Mouse (Mus musculus) ES-E14 (cell line): ENCODE results near the gene Nr2c1. TPM values are rescaled to one million over a fixed set of nuclear protein-coding genes. Genes with fewer than 3 reads are reported as not detected.

ENCODE experiments used
- DNase-seq: peaks from one replicate; pipeline ENCODE4 v3.0.0-alpha.2; 2013; ENCODE audit warnings: low read depth, low spot score
- H3K27ac ChIP-seq: 2 replicates; pipeline ENCODE4 v1.5.1; 2012; ENCODE audit warnings: low read depth, mild to moderate bottlenecking, low read length, moderate library complexity, mixed read lengths; ENCODE audit not compliant: poor library complexity, insufficient read depth, severe bottlenecking
- H3K36me3 ChIP-seq: 2 replicates; pipeline ENCODE4 v1.6.1; 2012; ENCODE audit warnings: mild to moderate bottlenecking, low read length, moderate library complexity, mixed read lengths; ENCODE audit not compliant: control insufficient read depth, poor library complexity, insufficient read depth, severe bottlenecking
- H3K4me1 ChIP-seq, 2 experiments: fragments of 150-350 bp in 1 of 2; sonication (generic) in 1 of 2; 2 replicates each; pipeline ENCODE4 v1.6.1; 2012; ENCODE audit warnings: low read length in 2 of 2, mild to moderate bottlenecking in 1 of 2, mixed read lengths in 1 of 2; ENCODE audit not compliant: control insufficient read depth in 2 of 2, insufficient read depth in 2 of 2, poor library complexity in 1 of 2
- H3K4me3 ChIP-seq, 2 experiments: fragments of 150-350 bp in 1 of 2; sonication (generic) in 1 of 2; 2 replicates each; pipeline ENCODE4 v1.5.1; 2012; ENCODE audit warnings: low read length in 2 of 2, low read depth in 1 of 2, mild to moderate bottlenecking in 1 of 2, mixed read lengths in 1 of 2; ENCODE audit not compliant: insufficient read depth in 1 of 2, poor library complexity in 1 of 2, severe bottlenecking in 1 of 2
- H3K9ac ChIP-seq: 2 replicates; pipeline ENCODE4 v1.6.1; 2012; ENCODE audit warnings: low read depth, mild to moderate bottlenecking, low read length, mixed read lengths; ENCODE audit not compliant: poor library complexity, insufficient read depth, severe bottlenecking
- H3K9me3 ChIP-seq: fragments of 150-350 bp; sonication (generic); 2 replicates; pipeline ENCODE4 v1.6.1; 2012; ENCODE audit warnings: low read depth, mild to moderate bottlenecking, low read length; ENCODE audit not compliant: control insufficient read depth, insufficient read depth
- CHD2 ChIP-seq: IDR thresholded peaks from 2 replicates; pipeline ENCODE4 v1.6.1; 2014; ENCODE audit warnings: mild to moderate bottlenecking, low read depth, low read length, inconsistent platforms
- HCFC1 ChIP-seq: IDR thresholded peaks from 2 replicates; pipeline ENCODE4 v1.6.1; 2012; ENCODE audit warnings: low read length, inconsistent platforms, borderline replicate concordance; ENCODE audit not compliant: insufficient read depth
- MAFK ChIP-seq: IDR thresholded peaks from 2 replicates; pipeline ENCODE4 v1.6.1; 2014; ENCODE audit warnings: mild to moderate bottlenecking, low read depth, low read length, inconsistent platforms; ENCODE audit not compliant: insufficient read depth
- ZC3H11A ChIP-seq: IDR thresholded peaks from 2 replicates; pipeline ENCODE4 v1.6.1; 2012; ENCODE audit warnings: low read depth, mild to moderate bottlenecking, inconsistent platforms, low read length, borderline replicate concordance
- ZNF384 ChIP-seq: IDR thresholded peaks from 2 replicates; pipeline ENCODE4 v1.6.1; 2012; ENCODE audit warnings: low read depth, low read length, inconsistent platforms
- in situ Hi-C, 2 experiments: fragments of 600-800 bp; cut with MboI; formaldehyde crosslinking; loops; one replicate each; pipeline ENCODE4 v1.15.1; 2025; ENCODE audit warnings: low sequenced_read_pairs in 2 of 2, inconsistent platforms in 1 of 2; ENCODE audit not compliant: unreplicated experiment in 2 of 2
- total RNA-seq: library from RNA; depleted of rRNA; stranded (reverse); fragments of 300-350 nt; gene quantifications from 2 replicates; pipeline ENCODE4 v1.2.3, GENCODE M21; 2012; rRNA removed

Gene Nr2c1
- 6.5 and 8.0 TPM in 2 replicates for total RNA-seq

DNA sequence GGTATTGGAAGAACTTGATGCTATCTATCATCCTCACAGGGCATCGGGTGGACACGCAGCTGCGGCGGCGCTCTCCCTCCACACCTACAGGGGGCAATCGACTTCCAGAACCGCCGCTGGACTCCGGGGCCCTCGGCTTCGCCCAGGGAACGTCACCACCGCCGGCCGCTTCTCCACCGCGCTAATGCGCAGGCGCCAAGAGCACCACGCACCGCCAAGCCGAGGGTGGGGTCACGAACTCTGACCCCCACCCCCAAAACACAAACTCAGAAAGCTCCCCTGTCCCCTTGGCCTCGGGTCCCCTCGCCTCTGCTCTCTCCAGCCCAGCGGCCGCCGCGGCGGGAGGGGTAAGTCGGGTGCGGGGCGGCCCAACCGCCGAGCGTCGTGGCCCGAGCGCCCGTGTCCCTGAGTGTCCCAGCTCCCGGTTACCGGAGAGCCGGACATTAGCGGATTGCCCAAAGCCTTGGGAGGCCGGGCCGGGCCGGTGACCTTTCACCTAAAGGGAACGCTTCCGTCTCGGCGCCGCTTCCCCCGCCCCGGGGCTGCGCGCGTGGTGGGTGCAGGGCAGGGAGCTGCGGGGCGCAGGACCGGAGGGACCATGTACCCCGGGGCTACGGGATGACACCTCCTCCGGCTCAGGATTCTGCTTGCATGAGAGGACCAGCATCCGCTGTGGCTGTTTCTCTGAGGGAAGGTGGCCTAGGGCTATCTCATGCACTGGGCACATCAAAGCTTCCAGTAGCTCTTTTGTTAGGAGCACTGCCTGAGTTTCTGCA, at the start of gene Nr2c1:
Gene Nr2c1, plus strand, starts transcription at position 268 of the 776 bp plus-strand sequence.
- Histone ChIP-seq H3K9ac (peak within 1 kb of the TSS; percentile 86), H3K27ac (peak within 1 kb of the TSS; percentile 57)
- TF ChIP-seq ZC3H11A: no peak
- TF ChIP-seq ZNF384: no peak
- no peak for TF ChIP-seq MAFK
- TF ChIP-seq HCFC1: no peak
- no peak for TF ChIP-seq CHD2

DNA sequence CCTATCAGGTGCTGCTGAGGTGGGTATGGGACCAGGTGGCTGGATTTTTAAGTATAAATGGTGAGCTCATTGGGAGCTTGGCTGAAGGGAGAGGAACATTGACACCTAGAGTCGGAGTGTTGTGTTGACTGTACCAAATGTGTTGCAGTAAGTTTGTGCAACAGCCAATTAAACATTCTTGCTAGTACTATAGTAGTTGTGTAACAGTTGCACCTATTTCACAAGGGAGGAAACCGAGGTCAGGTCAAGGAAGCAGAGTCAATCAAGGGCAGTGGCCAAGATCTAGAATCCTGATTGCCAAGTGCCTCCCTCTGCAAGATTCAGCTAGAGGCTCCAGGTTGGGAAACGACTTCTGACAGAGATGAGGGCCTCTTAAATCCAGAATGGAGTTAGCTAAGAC, 49.7 kb upstream of the Nr2c1 start:
- no peaks in the 10 kb centered on the region; the same call in 1 of the 2 replicates for H3K36me3 ChIP-seq
- in situ Hi-C loops: no loop called here
- H3K4me1 ChIP-seq: peaks cover 5 to 14% of the 10 kb centered on the region in 2 experiments; a peak in 2 of 4 replicates
- no peak overlapping the region for H3K27ac ChIP-seq
- no peak overlapping the region for H3K9ac ChIP-seq
- TF ChIP-seq ZNF384 (no peak), ZC3H11A (no peak), HCFC1 (no peak), CHD2 (no peak)
- DNase-seq: no peak
- no peak overlapping the region for H3K4me3 ChIP-seq
- no peaks in the 10 kb centered on the region for H3K9me3 ChIP-seq

More for the DNA sequence above, at the start of gene Nr2c1:
- no peaks in the 10 kb centered on the region for H3K9me3 ChIP-seq
- no peaks in the 10 kb centered on the region for H3K36me3 ChIP-seq
- H3K4me1 ChIP-seq: peaks cover 0 to 2% of the 10 kb centered on the region in 2 experiments; a peak in 2 of 4 replicates
- peak within 1 kb of the TSS; percentile 86 to 94 for H3K4me3 ChIP-seq
- in situ Hi-C loops: no loop called here
- peak; percentile 47 for DNase-seq

- in situ Hi-C loops: no loop called here
- DNase-seq: no peak
- TF ChIP-seq MAFK (no peak), ZC3H11A (no peak), HCFC1 (no peak), CHD2 (no peak), ZNF384 (no peak)
- Histone ChIP-seq H3K27ac (no peak overlapping the region), H3K9ac (no peak overlapping the region), H3K4me1 (no peaks in the 10 kb centered on the region), H3K36me3 (no peaks in the 10 kb centered on the region), H3K9me3 (no peaks in the 10 kb centered on the region), H3K4me3 (no peak overlapping the region)
Measured at GRCm38 (mm10) chr10:94105498-94105897, 42.3 kb upstream of the Nr2c1 start.

DNA sequence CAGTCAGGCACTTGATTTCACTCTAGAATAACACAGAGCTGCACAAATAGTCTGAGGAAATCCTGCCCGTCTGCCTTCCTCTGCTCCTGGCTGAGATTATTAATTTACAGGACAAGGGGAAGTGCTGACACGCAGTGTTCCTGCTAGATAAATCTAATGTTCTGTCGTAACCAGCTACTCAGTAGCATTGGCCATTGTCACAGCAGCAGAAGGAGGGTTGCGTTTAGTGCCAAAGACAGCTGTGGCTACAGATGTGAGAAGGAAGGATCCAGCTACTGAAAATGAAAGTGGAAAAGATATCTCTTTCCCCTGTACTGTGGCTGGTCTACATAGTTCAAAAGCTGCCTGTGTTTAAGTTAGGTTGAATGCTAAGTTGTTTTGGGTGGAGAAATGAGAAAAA, 40.7 kb upstream of the Nr2c1 start:
- Histone ChIP-seq H3K4me3 (no peak overlapping the region), H3K4me1 (no peaks in the 10 kb centered on the region), H3K27ac (no peak overlapping the region), H3K9me3 (no peaks in the 10 kb centered on the region), H3K36me3 (no peaks in the 10 kb centered on the region), H3K9ac (no peak overlapping the region)
- in situ Hi-C loops: no loop called here
- TF ChIP-seq MAFK (no peak), ZNF384 (no peak), ZC3H11A (no peak), CHD2 (no peak), HCFC1 (no peak)
- DNase-seq: no peak

- in situ Hi-C loops: no loop called here
- no peaks in the 10 kb centered on the region for H3K4me1 ChIP-seq
- no peak for DNase-seq
- H3K9me3 ChIP-seq: no peaks in the 10 kb centered on the region
- no peak overlapping the region for H3K4me3 ChIP-seq
- TF ChIP-seq CHD2 (no peak), ZC3H11A (no peak), MAFK (no peak), HCFC1 (no peak), ZNF384 (no peak)
- no peak overlapping the region for H3K9ac ChIP-seq
- no peak overlapping the region for H3K27ac ChIP-seq
- no peaks in the 10 kb centered on the region for H3K36me3 ChIP-seq
Measured at GRCm38 (mm10) chr10:94107607-94108006, 40.2 kb upstream of the Nr2c1 start.
